ENCODE assay signal across 8 mouse cellular contexts in genomic region chr9:122117692-122118529, GRCm38 (mm10). TPM values are rescaled to one million over a fixed set of nuclear protein-coding genes. Genes with fewer than 3 reads are reported as not detected.
DNase-seq lines count a peak whose midpoint lies in the region; ATAC-seq lines count a peak whose summit lies in the region.

No protein-coding gene starts in this region.

- H3K4me2 ChIP-seq in hindbrain, embryonic 14.5 days (replicated peaks) = peak overlapping the region; percentile 68
- H3K4me2 ChIP-seq in neural tube, embryonic 13.5 days = peak overlapping the region; percentile 79

- peak overlapping the region; percentile 94 for H3K27ac ChIP-seq in hindbrain, embryonic 14.5 days
- H3K27ac ChIP-seq in neural tube, embryonic 13.5 days (replicated peaks) = peak overlapping the region; percentile 94

- peaks cover 6% of the 10 kb centered on the region for H3K36me3 ChIP-seq in erythroblast, embryonic 14.5 days (ENCODE audit: control insufficient read depth)
- 0 out of 2 replicates have a peak, but pooled peaks cover 3% of the 10 kb centered on the region for H3K36me3 ChIP-seq in hindbrain, embryonic 14.5 days (replicated peaks; ENCODE audit: control insufficient read depth, insufficient read depth)
- 0 out of 2 replicates have a peak, but pooled peaks cover 3% of the 10 kb centered on the region for H3K36me3 ChIP-seq in neural tube, embryonic 13.5 days

- peaks cover 13% of the 10 kb centered on the region for H3K27me3 ChIP-seq in erythroblast, embryonic 14.5 days (ENCODE audit: control insufficient read depth)
- no peaks in the 10 kb centered on the region for H3K27me3 ChIP-seq in hindbrain, embryonic 14.5 days (ENCODE audit: control insufficient read depth, insufficient read depth, low read length)
- no peaks in the 10 kb centered on the region for H3K27me3 ChIP-seq in neural tube, embryonic 13.5 days

- peak; percentile 19 for DNase-seq in layer of hippocampus, adult 11-12 months (ENCODE audit: low spot score)
- no peak for DNase-seq in layer of hippocampus, adult 9-11 months
- peak; percentile 60 for DNase-seq in adrenal gland, postnatal 10 days
- DNase-seq in hindbrain, embryonic 14.5 days (ENCODE audit: low spot score) = peak; percentile 43
- DNase-seq in liver = peak; percentile 53
- DNase-seq in thymus, postnatal 25 days = peak; percentile 48

- peak overlapping the region; percentile 84 for H3K4me3 ChIP-seq in erythroblast, embryonic 14.5 days (replicated peaks)
- peak overlapping the region; percentile 81 for H3K4me3 ChIP-seq in hindbrain, embryonic 14.5 days (replicated peaks; ENCODE audit: low read length)
- H3K4me3 ChIP-seq in neural tube, embryonic 13.5 days = peak overlapping the region; percentile 88

- no peaks in the 10 kb centered on the region for H3K9me3 ChIP-seq in erythroblast, embryonic 14.5 days (ENCODE audit: control insufficient read depth, low read length)
- H3K9me3 ChIP-seq in hindbrain, embryonic 14.5 days (ENCODE audit: control insufficient read depth, low read length) = no peaks in the 10 kb centered on the region
- H3K9me3 ChIP-seq in neural tube, embryonic 13.5 days = no peaks in the 10 kb centered on the region

- WGBS in hindbrain, embryonic 14.5 days = 4% methylated on average over 39 of the region's 40 CpGs
- WGBS in neural tube, embryonic 13.5 days = 4% methylated on average over 40 of the region's 40 CpGs

- no peak for ATAC-seq in hindbrain, embryonic 14.5 days (ENCODE audit: low FRiP score)
- peak; percentile 60 for ATAC-seq in neural tube, embryonic 13.5 days (ENCODE audit: low read depth)

- peak overlapping the region; percentile 91 for H3K9ac ChIP-seq in hindbrain, embryonic 14.5 days
- peak overlapping the region; percentile 92 for H3K9ac ChIP-seq in neural tube, embryonic 13.5 days

- peaks cover 35% of the 10 kb centered on the region for H3K4me1 ChIP-seq in erythroblast, embryonic 14.5 days (ENCODE audit: control insufficient read depth)
- H3K4me1 ChIP-seq in hindbrain, embryonic 14.5 days (replicated peaks; ENCODE audit: control insufficient read depth, insufficient read depth, low read length) = peaks cover 17% of the 10 kb centered on the region
- H3K4me1 ChIP-seq in neural tube, embryonic 13.5 days (replicated peaks) = peaks cover 37% of the 10 kb centered on the region

RNA-seq across cellular contexts. Expression of gene Snrk, which starts 0.8 kb away (rescaled TPM):
- total RNA-seq in adrenal gland, postnatal 10 days (2021) = 100 to 1,000 TPM; 202 to 285 TPM
- 0.81 and 1.5 TPM in 2 replicates for polyA plus RNA-seq in erythroblast, embryonic 14.5 days (2012)
- polyA plus RNA-seq in hindbrain, embryonic 14.5 days (2014; fragmentation: Nextera tagmentation; extraction: Ambion mirVana) = 58.5 and 65.1 TPM in 2 replicates
- polyA plus RNA-seq in neural tube, embryonic 13.5 days (2015; fragmentation: Nextera tagmentation; extraction: Ambion mirVana) = 60.2 and 62.8 TPM in 2 replicates

Comparison
In these comparisons a context has a peak if more than half of its experiments do, and no peak if none do; other contexts are left out.
1. RNA of gene Snrk, which starts 0.8 kb away (polyA plus RNA-seq): 60.2 to 62.8 TPM in neural tube, embryonic 13.5 days and 58.5 to 65.1 TPM in hindbrain, embryonic 14.5 days; 0.81 to 1.5 TPM in erythroblast, embryonic 14.5 days; every median in the first group is over 10 times any median in the second.
2. Peak in every context shown above with its lines, with median percentiles within 50 percentile points of each other: H3K4me3 ChIP-seq.